ENCODE assay signal across 20 mouse cellular contexts in the genomic region with DNA sequence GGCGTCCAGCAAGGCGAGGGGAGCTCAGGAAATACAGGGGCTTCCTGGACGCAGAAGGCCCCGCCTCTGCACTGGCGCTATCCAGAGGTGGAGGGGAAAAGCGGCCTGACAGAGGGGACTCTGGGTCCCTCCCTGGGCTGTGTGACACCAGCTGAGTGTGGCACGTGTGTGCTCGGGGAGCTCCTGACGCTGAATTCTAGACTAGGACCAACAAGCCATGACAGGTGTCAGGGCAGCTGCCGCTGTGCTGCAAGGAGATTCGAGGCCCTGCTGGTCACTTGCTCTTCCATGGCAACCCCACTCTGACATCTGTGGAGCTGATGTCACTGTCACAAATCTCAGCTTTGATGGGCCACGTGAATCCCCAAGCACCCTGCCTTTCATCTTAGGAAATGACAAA.
A peak's percentile ranks its signal among the peaks of the same experiment; 100 is the strongest.
DNase-seq lines count a peak whose midpoint lies in the region; ATAC-seq and TF ChIP-seq lines count a peak whose summit lies in the region.
"Had no signal": no experiment of that assay in that cellular context is flagged by ENCODE, and none has a peak within 500 bp of the region (broad histone marks: within the 10 kb centered on the region; RNA-seq: fewer than 3 reads in every experiment).

No protein-coding gene starts in this region.

- no peak for TF ChIP-seq CTCF in hindbrain, postnatal 0 days (IDR thresholded peaks at IDR 0.05; ENCODE audit: low read depth)
- TF ChIP-seq CTCF in lung, embryonic 14.5 days (IDR thresholded peaks at IDR 0.05; ENCODE audit: low read depth) = no peak
- no peak for TF ChIP-seq CTCF in midbrain, postnatal 0 days (IDR thresholded peaks at IDR 0.05)

- H3K79me2 ChIP-seq in myocyte (ENCODE audit: control insufficient read depth, insufficient read depth) = no peaks in the 10 kb centered on the region

- H3K36me3 ChIP-seq in hindbrain, postnatal 0 days (ENCODE audit: insufficient read depth, low read length) = no peaks in the 10 kb centered on the region
- H3K36me3 ChIP-seq in hindbrain, embryonic 16.5 days (ENCODE audit: control insufficient read depth, insufficient read depth, low read length) = no peaks in the 10 kb centered on the region
- no peaks in the 10 kb centered on the region for H3K36me3 ChIP-seq in lung, embryonic 14.5 days (ENCODE audit: insufficient read depth)
- H3K36me3 ChIP-seq in midbrain, embryonic 11.5 days (ENCODE audit: control insufficient read depth, insufficient read depth, low read length) = no peaks in the 10 kb centered on the region
- H3K36me3 ChIP-seq in midbrain, postnatal 0 days (ENCODE audit: insufficient read depth, low read length) = no peaks in the 10 kb centered on the region
- H3K36me3 ChIP-seq in myocyte (ENCODE audit: control insufficient read depth, insufficient read depth) = no peaks in the 10 kb centered on the region
- H3K36me3 ChIP-seq: embryonic facial prominence, embryonic 13.5 days; forebrain, embryonic 15.5 days had no signal

- peaks cover 5% of the 10 kb centered on the region; the same call in 1 of the 2 replicates for H3K4me1 ChIP-seq in hindbrain, postnatal 0 days (ENCODE audit: insufficient read depth, low read length)
- peaks cover 12% of the 10 kb centered on the region for H3K4me1 ChIP-seq in hindbrain, embryonic 16.5 days (ENCODE audit: control insufficient read depth, insufficient read depth, low read depth, low read length)
- H3K4me1 ChIP-seq in lung, embryonic 14.5 days (ENCODE audit: insufficient read depth) = no peaks in the 10 kb centered on the region
- H3K4me1 ChIP-seq in midbrain, embryonic 11.5 days (ENCODE audit: control insufficient read depth, insufficient read depth, low read length) = peaks cover 7% of the 10 kb centered on the region; the same call in 1 of the 2 replicates
- H3K4me1 ChIP-seq in midbrain, postnatal 0 days (ENCODE audit: insufficient read depth, low read length) = peaks cover 3% of the 10 kb centered on the region; the same call in 1 of the 2 replicates
- H3K4me1 ChIP-seq: embryonic facial prominence, embryonic 13.5 days had no signal

- H3K9me3 ChIP-seq in hindbrain, postnatal 0 days (ENCODE audit: low read length) = no peaks in the 10 kb centered on the region
- no peaks in the 10 kb centered on the region for H3K9me3 ChIP-seq in hindbrain, embryonic 16.5 days (ENCODE audit: control insufficient read depth, low read length)
- H3K9me3 ChIP-seq in lung, embryonic 14.5 days (ENCODE audit: low read depth, low read length) = no peaks in the 10 kb centered on the region
- H3K9me3 ChIP-seq in midbrain, embryonic 11.5 days (ENCODE audit: control insufficient read depth, low read length) = no peaks in the 10 kb centered on the region
- no peaks in the 10 kb centered on the region for H3K9me3 ChIP-seq in midbrain, postnatal 0 days (ENCODE audit: low read length)
- H3K9me3 ChIP-seq: embryonic facial prominence, embryonic 13.5 days; forebrain, embryonic 15.5 days had no signal

- no peak overlapping the region for H3ac ChIP-seq in myocyte (ENCODE audit: control insufficient read depth, insufficient read length)

- DNase-seq in hindbrain, postnatal 0 days (ENCODE audit: low spot score) = peak; percentile 4
- peak; percentile 14 for DNase-seq in lung, embryonic 14.5 days
- DNase-seq in lung, postnatal 25 days (ENCODE audit: low spot score) = no peak
- DNase-seq in midbrain, embryonic 11.5 days (ENCODE audit: low spot score, missing footprints) = peak; percentile 75
- DNase-seq in midbrain, postnatal 0 days (ENCODE audit: low spot score) = no peak
- no peak for DNase-seq in urinary bladder, adult 2 months (ENCODE audit: low spot score)
- DNase-seq: adrenal gland, adult 2 months; adrenal gland, postnatal 10 days; adrenal gland, postnatal 25 days; cerebellum, adult 11-12 months; cerebellum, adult 2 months; cerebellum, adult 9-10 months; cerebellum, postnatal 10 days; cerebellum, postnatal 25 days; forebrain, postnatal 0 days had no signal

- H3K9ac ChIP-seq in hindbrain, postnatal 0 days (replicated peaks; ENCODE audit: low read length) = no peak overlapping the region
- H3K9ac ChIP-seq in hindbrain, embryonic 16.5 days (ENCODE audit: low read depth, low read length) = no peak overlapping the region
- H3K9ac ChIP-seq in lung, embryonic 14.5 days = no peak overlapping the region
- no peak overlapping the region for H3K9ac ChIP-seq in midbrain, embryonic 11.5 days (ENCODE audit: low read length)
- no peak overlapping the region for H3K9ac ChIP-seq in midbrain, postnatal 0 days (replicated peaks; ENCODE audit: low read length, poor library complexity, severe bottlenecking)
- H3K9ac ChIP-seq: embryonic facial prominence, embryonic 13.5 days; forebrain, embryonic 13.5 days; forebrain, embryonic 15.5 days; forebrain, postnatal 0 days had no signal

- TF ChIP-seq POLR2A in myocyte (IDR thresholded peaks at IDR 0.05; ENCODE audit: insufficient read length, low read depth) = no peak

- no peak overlapping the region for H3K4me3 ChIP-seq in hindbrain, postnatal 0 days (ENCODE audit: low read length)
- no peak overlapping the region for H3K4me3 ChIP-seq in hindbrain, embryonic 16.5 days (ENCODE audit: low read length)
- H3K4me3 ChIP-seq in lung, embryonic 14.5 days (ENCODE audit: low read depth, low read length) = no peak overlapping the region
- H3K4me3 ChIP-seq in midbrain, embryonic 11.5 days (ENCODE audit: low read depth, low read length) = no peak overlapping the region
- H3K4me3 ChIP-seq in midbrain, postnatal 0 days (ENCODE audit: low read depth, low read length) = no peak overlapping the region
- no peak overlapping the region for H3K4me3 ChIP-seq in myocyte
- H3K4me3 ChIP-seq: embryonic facial prominence, embryonic 13.5 days; forebrain, embryonic 13.5 days; forebrain, embryonic 15.5 days had no signal

- H3K27me3 ChIP-seq in hindbrain, postnatal 0 days (ENCODE audit: insufficient read depth, low read length) = no peaks in the 10 kb centered on the region
- H3K27me3 ChIP-seq in hindbrain, embryonic 16.5 days (replicated peaks; ENCODE audit: control insufficient read depth, insufficient read depth, low read length) = 0 out of 2 replicates have a peak, but pooled peaks cover 4% of the 10 kb centered on the region
- no peaks in the 10 kb centered on the region for H3K27me3 ChIP-seq in lung, embryonic 14.5 days (ENCODE audit: insufficient read depth, low read length)
- no peaks in the 10 kb centered on the region; the same call in 1 of the 2 replicates for H3K27me3 ChIP-seq in midbrain, embryonic 11.5 days (ENCODE audit: control insufficient read depth, insufficient read depth, low read length)
- no peaks in the 10 kb centered on the region for H3K27me3 ChIP-seq in midbrain, postnatal 0 days (ENCODE audit: insufficient read depth, low read length)
- H3K27me3 ChIP-seq in myocyte (ENCODE audit: control insufficient read depth, insufficient read depth, insufficient read length) = peaks cover 52% of the 10 kb centered on the region

- no peak overlapping the region for H3K27ac ChIP-seq in hindbrain, postnatal 0 days
- no peak overlapping the region for H3K27ac ChIP-seq in hindbrain, embryonic 16.5 days (ENCODE audit: low read depth, low read length)
- H3K27ac ChIP-seq in lung, embryonic 14.5 days (ENCODE audit: low read depth) = no peak overlapping the region
- H3K27ac ChIP-seq in midbrain, embryonic 11.5 days (ENCODE audit: low read depth, low read length) = no peak overlapping the region
- no peak overlapping the region for H3K27ac ChIP-seq in midbrain, postnatal 0 days (ENCODE audit: low read depth, low read length)
- H3K27ac ChIP-seq: embryonic facial prominence, embryonic 13.5 days; forebrain, embryonic 13.5 days; forebrain, embryonic 15.5 days had no signal

- WGBS in hindbrain, postnatal 0 days = 49% methylated on average over 12 of the region's 12 CpGs
- 60% methylated on average over 12 of the region's 12 CpGs for WGBS in hindbrain, embryonic 16.5 days
- WGBS in lung, embryonic 14.5 days = 59% methylated on average over 12 of the region's 12 CpGs
- 72% methylated on average over 12 of the region's 12 CpGs for WGBS in midbrain, embryonic 11.5 days
- 67% methylated on average over 12 of the region's 12 CpGs for WGBS in midbrain, postnatal 0 days

- H3K4me2 ChIP-seq in hindbrain, postnatal 0 days (ENCODE audit: low read depth, low read length) = no peak overlapping the region
- no peak overlapping the region for H3K4me2 ChIP-seq in hindbrain, embryonic 16.5 days (ENCODE audit: low read length)
- no peak overlapping the region for H3K4me2 ChIP-seq in lung, embryonic 14.5 days
- no peak overlapping the region for H3K4me2 ChIP-seq in midbrain, embryonic 11.5 days
- no peak overlapping the region for H3K4me2 ChIP-seq in midbrain, postnatal 0 days (ENCODE audit: low read depth, low read length, poor library complexity, severe bottlenecking)
- H3K4me2 ChIP-seq in myocyte (ENCODE audit: low read depth) = no peak overlapping the region
- H3K4me2 ChIP-seq: embryonic facial prominence, embryonic 13.5 days; forebrain, embryonic 13.5 days; forebrain, embryonic 15.5 days had no signal

- no peak for ATAC-seq in hindbrain, postnatal 0 days
- no peak for ATAC-seq in hindbrain, embryonic 16.5 days
- no peak for ATAC-seq in lung, embryonic 14.5 days (ENCODE audit: insufficient read depth)
- ATAC-seq in midbrain, embryonic 11.5 days (ENCODE audit: low FRiP score) = no peak
- ATAC-seq in midbrain, postnatal 0 days (ENCODE audit: low FRiP score) = no peak
- ATAC-seq: forebrain, embryonic 13.5 days; forebrain, embryonic 15.5 days; forebrain, postnatal 0 days had no signal

TF ChIP-seq in myocyte, 11 proteins besides CTCF, POLR2A, EP300 and RAD21:
- no peak for TF ChIP-seq REST (IDR thresholded peaks at IDR 0.05; ENCODE audit: insufficient read depth, insufficient read length)
- no peak for TF ChIP-seq TCF12 (IDR thresholded peaks at IDR 0.05; ENCODE audit: insufficient read depth, poor library complexity, severe bottlenecking)
- peak in 2 of 3 experiments; percentile 73 to 79 for TF ChIP-seq MYOG (IDR thresholded peaks at IDR 0.05; ENCODE audit: control insufficient read depth in 1 of 3, insufficient read depth in 1 of 3, insufficient read length in 2 of 3, low read depth in 2 of 3)
- no peak for TF ChIP-seq USF1 (IDR thresholded peaks at IDR 0.05; ENCODE audit: low read depth)
- peak; percentile 51 for TF ChIP-seq TCF3 (IDR thresholded peaks at IDR 0.05; ENCODE audit: insufficient read length, low read depth)
- peak in 2 of 3 experiments; percentile 70 to 81 for TF ChIP-seq MYOD1 (IDR thresholded peaks at IDR 0.05; ENCODE audit: control insufficient read depth in 1 of 3, insufficient read length in 2 of 3, low read depth in 2 of 3)
- no peak for TF ChIP-seq SRF (IDR thresholded peaks at IDR 0.05; ENCODE audit: control insufficient read depth, insufficient read length, low read depth)
- TF ChIP-seq CEBPB (IDR thresholded peaks at IDR 0.05; ENCODE audit: insufficient read depth, poor library complexity, severe bottlenecking) = no peak
- TF ChIP-seq E2F4 (IDR thresholded peaks at IDR 0.05; ENCODE audit: insufficient read depth) = no peak

Comparison
In these comparisons a context has a peak if more than half of its experiments do, and no peak if none do; other contexts are left out.
1. DNase-seq: peak in hindbrain, postnatal 0 days (single experiment), lung, embryonic 14.5 days (single experiment) and midbrain, embryonic 11.5 days (single experiment); none in lung, postnatal 25 days (single experiment), midbrain, postnatal 0 days (single experiment) and urinary bladder, adult 2 months (single experiment).